Mouse (Mus musculus): ENCODE measurements at regions not wholly inside any gene's neighbourhood (a gene's known extent, or its start where the extent isn't known, plus 50 kb on each side); places are given as distances from the start of the nearest gene placed in this dataset.

GRCm38 (mm10) chr3:148420303-148420702 lies 570.1 kb downstream of the Adgrl2 start:
- no peaks in the 10 kb centered on the region for H3K9me3 ChIP-seq (replicated peaks; ENCODE audit: control insufficient read depth, low read length)
- H3K36me3 ChIP-seq (ENCODE audit: control insufficient read depth, insufficient read depth, low read length): no peaks in the 10 kb centered on the region
- no peak for ATAC-seq (ENCODE audit: insufficient read depth, low FRiP score)
- no peaks in the 10 kb centered on the region for H3K4me1 ChIP-seq (ENCODE audit: control insufficient read depth, insufficient read depth, low read length)
- H3K27me3 ChIP-seq (ENCODE audit: control insufficient read depth, insufficient read depth, low read length): no peaks in the 10 kb centered on the region
- no peak overlapping the region for H3K4me3 ChIP-seq (replicated peaks; ENCODE audit: low read length)
- WGBS: 85% methylated on average over 5 of the region's 5 CpGs
- no peak overlapping the region for H3K9ac ChIP-seq (ENCODE audit: low read length)
- H3K27ac ChIP-seq (ENCODE audit: low read length): no peak overlapping the region
- no peak overlapping the region for H3K4me2 ChIP-seq (ENCODE audit: low read depth, low read length)

- no peaks in the 10 kb centered on the region for H3K4me1 ChIP-seq (ENCODE audit: control insufficient read depth, insufficient read depth, low read length)
- H3K9ac ChIP-seq (ENCODE audit: low read length): no peak overlapping the region
- no peaks in the 10 kb centered on the region for H3K9me3 ChIP-seq (replicated peaks; ENCODE audit: control insufficient read depth, low read length)
- H3K27ac ChIP-seq (ENCODE audit: low read length): no peak overlapping the region
- no peak for ATAC-seq (ENCODE audit: insufficient read depth, low FRiP score)
- WGBS: 81% methylated on average over 2 of the region's 2 CpGs
- no peaks in the 10 kb centered on the region for H3K36me3 ChIP-seq (ENCODE audit: control insufficient read depth, insufficient read depth, low read length)
- no peak overlapping the region for H3K4me3 ChIP-seq (replicated peaks; ENCODE audit: low read length)
- no peak overlapping the region for H3K4me2 ChIP-seq (ENCODE audit: low read depth, low read length)
- no peaks in the 10 kb centered on the region for H3K27me3 ChIP-seq (ENCODE audit: control insufficient read depth, insufficient read depth, low read length)
Measured at GRCm38 (mm10) chr3:148419462-148420074, 570.8 kb downstream of the Adgrl2 start.

- Histone ChIP-seq H3K36me3 (ENCODE audit: control insufficient read depth, insufficient read depth, low read length) (no peaks in the 10 kb centered on the region), H3K4me2 (ENCODE audit: low read depth, low read length) (no peak overlapping the region; the same call in 1 of the 2 replicates), H3K27ac (ENCODE audit: low read length) (no peak overlapping the region), H3K9me3 (replicated peaks; ENCODE audit: control insufficient read depth, low read length) (no peaks in the 10 kb centered on the region), H3K4me3 (replicated peaks; ENCODE audit: low read length) (no peak overlapping the region), H3K4me1 (ENCODE audit: control insufficient read depth, insufficient read depth, low read length) (no peaks in the 10 kb centered on the region), H3K9ac (ENCODE audit: low read length) (no peak overlapping the region), H3K27me3 (ENCODE audit: control insufficient read depth, insufficient read depth, low read length) (no peaks in the 10 kb centered on the region)
- ATAC-seq (ENCODE audit: insufficient read depth, low FRiP score): no peak
- 18% methylated on average over 6 of the region's 6 CpGs for WGBS
Measured at GRCm38 (mm10) chr3:148418067-148418466, 572.3 kb downstream of the Adgrl2 start.

- no peaks in the 10 kb centered on the region for H3K36me3 ChIP-seq (ENCODE audit: control insufficient read depth, insufficient read depth, low read length)
- no peak overlapping the region for H3K4me2 ChIP-seq (ENCODE audit: low read depth, low read length)
- no peak overlapping the region for H3K9ac ChIP-seq (ENCODE audit: low read length)
- no peak overlapping the region for H3K4me3 ChIP-seq (replicated peaks; ENCODE audit: low read length)
- no peaks in the 10 kb centered on the region for H3K4me1 ChIP-seq (ENCODE audit: control insufficient read depth, insufficient read depth, low read length)
- no peaks in the 10 kb centered on the region for H3K27me3 ChIP-seq (ENCODE audit: control insufficient read depth, insufficient read depth, low read length)
- ATAC-seq (ENCODE audit: insufficient read depth, low FRiP score): no peak
- WGBS: 77% methylated on average over 7 of the region's 7 CpGs
- H3K27ac ChIP-seq (ENCODE audit: low read length): no peak overlapping the region
- no peaks in the 10 kb centered on the region for H3K9me3 ChIP-seq (replicated peaks; ENCODE audit: control insufficient read depth, low read length)
Measured at GRCm38 (mm10) chr3:148415443-148415842, 574.9 kb downstream of the Adgrl2 start.

- no peak overlapping the region for H3K9ac ChIP-seq (ENCODE audit: low read length)
- H3K4me2 ChIP-seq (ENCODE audit: low read depth, low read length): no peak overlapping the region
- H3K4me1 ChIP-seq (ENCODE audit: control insufficient read depth, insufficient read depth, low read length): no peaks in the 10 kb centered on the region
- H3K27ac ChIP-seq (ENCODE audit: low read length): no peak overlapping the region
- no peaks in the 10 kb centered on the region for H3K9me3 ChIP-seq (replicated peaks; ENCODE audit: control insufficient read depth, low read length)
- H3K36me3 ChIP-seq (ENCODE audit: control insufficient read depth, insufficient read depth, low read length): no peaks in the 10 kb centered on the region
- ATAC-seq (ENCODE audit: insufficient read depth, low FRiP score): no peak
- 64% methylated on average over 1 of the region's 1 CpGs for whole genome bisulfite sequencing
- H3K4me3 ChIP-seq (replicated peaks; ENCODE audit: low read length): no peak overlapping the region
- no peaks in the 10 kb centered on the region for H3K27me3 ChIP-seq (ENCODE audit: control insufficient read depth, insufficient read depth, low read length)
Measured at GRCm38 (mm10) chr3:148413027-148413426, 577.3 kb downstream of the Adgrl2 start.

GRCm38 (mm10) chr3:148412191-148412590 lies 578.2 kb downstream of the Adgrl2 start:
- Histone ChIP-seq H3K4me3 (replicated peaks; ENCODE audit: low read length) (no peak overlapping the region), H3K27me3 (ENCODE audit: control insufficient read depth, insufficient read depth, low read length) (no peaks in the 10 kb centered on the region), H3K36me3 (ENCODE audit: control insufficient read depth, insufficient read depth, low read length) (no peaks in the 10 kb centered on the region), H3K4me2 (ENCODE audit: low read depth, low read length) (no peak overlapping the region), H3K27ac (ENCODE audit: low read length) (no peak overlapping the region), H3K4me1 (ENCODE audit: control insufficient read depth, insufficient read depth, low read length) (no peaks in the 10 kb centered on the region), H3K9me3 (replicated peaks; ENCODE audit: control insufficient read depth, low read length) (no peaks in the 10 kb centered on the region), H3K9ac (ENCODE audit: low read length) (no peak overlapping the region)
- ATAC-seq (ENCODE audit: insufficient read depth, low FRiP score): no peak
- WGBS: 95% methylated on average over 1 of the region's 1 CpGs

- no peak overlapping the region for H3K4me2 ChIP-seq (ENCODE audit: low read depth, low read length)
- no peak for ATAC-seq (ENCODE audit: insufficient read depth, low FRiP score)
- WGBS: 43% methylated on average over 7 of the region's 7 CpGs
Measured at GRCm38 (mm10) chr3:148398349-148398748, 592.0 kb downstream of the Adgrl2 start.

GRCm38 (mm10) chr3:148387550-148387949 lies 602.8 kb downstream of the Adgrl2 start:
- Histone ChIP-seq H3K4me2 (ENCODE audit: low read depth, low read length) (no peak overlapping the region), H3K36me3 (ENCODE audit: control insufficient read depth, insufficient read depth, low read length) (no peaks in the 10 kb centered on the region), H3K4me1 (ENCODE audit: control insufficient read depth, insufficient read depth, low read length) (no peaks in the 10 kb centered on the region), H3K9ac (ENCODE audit: low read length) (no peak overlapping the region), H3K27ac (ENCODE audit: low read length) (no peak overlapping the region), H3K4me3 (replicated peaks; ENCODE audit: low read length) (no peak overlapping the region), H3K9me3 (replicated peaks; ENCODE audit: control insufficient read depth, low read length) (no peaks in the 10 kb centered on the region), H3K27me3 (ENCODE audit: control insufficient read depth, insufficient read depth, low read length) (no peaks in the 10 kb centered on the region)
- no peak for ATAC-seq (ENCODE audit: insufficient read depth, low FRiP score)
- WGBS: 63% methylated on average over 6 of the region's 6 CpGs

More at GRCm38 (mm10) chr3:148398349-148398748, 592.0 kb downstream of the Adgrl2 start:
- no peaks in the 10 kb centered on the region for H3K27me3 ChIP-seq (ENCODE audit: control insufficient read depth, insufficient read depth, low read length)
- H3K27ac ChIP-seq (ENCODE audit: low read length): no peak overlapping the region
- H3K9ac ChIP-seq (ENCODE audit: low read length): no peak overlapping the region
- H3K36me3 ChIP-seq (ENCODE audit: control insufficient read depth, insufficient read depth, low read length): no peaks in the 10 kb centered on the region
- H3K4me1 ChIP-seq (ENCODE audit: control insufficient read depth, insufficient read depth, low read length): no peaks in the 10 kb centered on the region
- H3K9me3 ChIP-seq (replicated peaks; ENCODE audit: control insufficient read depth, low read length): no peaks in the 10 kb centered on the region
- no peak overlapping the region for H3K4me3 ChIP-seq (replicated peaks; ENCODE audit: low read length)

- H3K36me3 ChIP-seq (ENCODE audit: control insufficient read depth, insufficient read depth, low read length): no peaks in the 10 kb centered on the region
- H3K27me3 ChIP-seq (ENCODE audit: control insufficient read depth, insufficient read depth, low read length): no peaks in the 10 kb centered on the region
- no peaks in the 10 kb centered on the region for H3K9me3 ChIP-seq (replicated peaks; ENCODE audit: control insufficient read depth, low read length)
- ATAC-seq (ENCODE audit: insufficient read depth, low FRiP score): no peak
- 88% methylated on average over 7 of the region's 7 CpGs for WGBS
- no peak overlapping the region for H3K4me2 ChIP-seq (ENCODE audit: low read depth, low read length)
- H3K27ac ChIP-seq (ENCODE audit: low read length): no peak overlapping the region
- H3K4me3 ChIP-seq (replicated peaks; ENCODE audit: low read length): no peak overlapping the region
- no peak overlapping the region for H3K9ac ChIP-seq (ENCODE audit: low read length)
- H3K4me1 ChIP-seq (ENCODE audit: control insufficient read depth, insufficient read depth, low read length): no peaks in the 10 kb centered on the region
Measured at GRCm38 (mm10) chr3:148385712-148386111, 604.6 kb downstream of the Adgrl2 start.
